Mouse (Mus musculus) lung, adult 18-20 months (tissue): ENCODE results near the gene Map4k1.
A peak's percentile ranks its signal among the peaks of the same experiment; 100 is the strongest.

Experiments used
- DNase-seq, 2 experiments: peaks; one replicate each; pipeline ENCODE4 v3.0.0; 2022; ENCODE audit warnings: mixed read lengths in 2 of 2

Map4k1 gene

DNA sequence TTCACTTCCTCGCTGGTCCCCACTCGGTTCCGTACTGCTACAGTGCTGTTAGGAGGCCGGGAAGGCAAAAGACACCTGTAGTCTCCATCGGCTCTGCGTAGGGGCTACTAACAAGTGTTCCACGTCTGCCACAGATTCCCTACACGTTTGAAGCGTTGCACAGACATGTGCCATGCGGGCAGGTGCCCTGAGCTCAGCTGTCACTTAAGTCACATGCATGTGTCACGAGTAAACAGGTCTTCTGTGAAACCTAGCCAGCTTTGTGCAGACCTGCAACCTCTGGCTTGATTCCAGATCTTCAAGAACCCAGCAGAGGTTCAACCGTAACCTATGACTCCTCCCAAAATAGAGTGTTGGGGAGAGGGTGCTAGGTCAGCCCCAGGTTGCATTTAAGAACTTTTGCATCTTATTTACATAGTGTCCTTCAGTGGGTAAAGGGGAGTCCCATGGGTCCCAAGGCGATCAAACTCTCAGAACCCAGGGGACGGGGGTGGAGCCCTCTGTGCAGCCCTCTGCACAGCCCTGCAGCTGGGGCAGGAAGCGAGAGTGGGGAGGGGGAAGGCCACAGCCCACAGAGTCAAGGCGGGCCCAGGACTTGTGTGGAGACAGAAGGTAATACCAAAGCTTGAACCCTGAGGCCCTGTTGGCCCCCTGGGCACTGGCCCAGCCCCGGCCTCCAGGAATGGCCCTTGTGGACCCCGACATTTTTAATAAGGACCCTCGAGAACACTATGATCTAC lies 594 bp downstream of the Map4k1 start:
- DNase-seq: peak; percentile 44 to 66

GRCm38 (mm10) chr7:28983141-28983564 lies 1.3 kb downstream of the Map4k1 start:
- peak in 1 of 2 experiments; percentile 22 for DNase-seq

GRCm38 (mm10) chr7:28983849-28984248 lies 2.0 kb downstream of the Map4k1 start:
- DNase-seq: no peak

GRCm38 (mm10) chr7:28984452-28984851 lies 2.6 kb downstream of the Map4k1 start:
- no peak for DNase-seq

- no peak for DNase-seq
Measured at GRCm38 (mm10) chr7:28985207-28985606, 3.4 kb downstream of the Map4k1 start.

DNA sequence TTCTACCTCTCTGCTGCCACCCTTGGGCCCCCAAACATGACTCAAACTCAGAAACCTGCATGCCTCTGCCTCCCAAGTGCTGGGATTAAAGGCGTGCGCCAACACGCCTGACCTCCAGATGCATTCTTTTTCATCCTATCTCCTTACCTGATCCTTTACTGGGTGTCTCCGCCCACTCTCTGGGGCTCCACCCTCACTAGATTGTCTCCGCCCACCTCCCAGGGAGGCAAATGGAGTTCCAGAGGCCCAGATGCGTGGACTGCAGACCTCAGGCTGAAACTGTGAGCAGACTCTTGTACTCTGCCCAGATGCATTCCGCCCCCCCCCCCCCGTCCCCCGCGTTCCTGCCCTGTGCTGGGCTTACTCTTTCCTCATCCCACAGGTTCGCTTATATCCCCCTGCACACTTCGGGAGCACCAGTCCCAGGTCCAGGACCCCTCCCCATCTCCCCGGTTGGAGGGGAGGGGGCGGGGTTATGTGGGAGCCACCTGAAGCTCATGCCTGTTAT lies 9.0 kb downstream of the Map4k1 start:
- no peak for DNase-seq

- DNase-seq: no peak
Measured at GRCm38 (mm10) chr7:28991616-28992015, 9.8 kb downstream of the Map4k1 start.

- no peak for DNase-seq
Measured at GRCm38 (mm10) chr7:28992997-28993396, 11.1 kb downstream of the Map4k1 start.

DNA sequence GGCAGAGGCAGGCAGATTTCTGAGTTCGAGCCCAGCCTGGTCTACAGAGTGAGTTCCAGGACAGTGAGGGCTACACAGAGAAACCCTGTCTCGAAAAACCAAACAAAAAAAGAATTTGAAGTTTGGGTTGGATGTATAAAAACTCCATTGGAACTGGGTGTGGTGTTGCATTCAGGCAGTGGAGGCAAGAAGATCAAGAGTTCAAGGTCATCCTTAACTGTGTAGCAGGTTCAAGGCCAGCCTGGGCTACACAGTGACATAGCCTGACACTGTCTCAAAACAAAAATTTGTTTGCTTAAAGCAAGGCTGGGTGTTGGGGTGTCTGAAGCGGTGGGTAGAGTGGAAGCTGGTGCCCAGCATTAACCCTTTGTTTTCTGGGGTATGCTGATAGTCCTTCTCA lies 11.6 kb downstream of the Map4k1 start:
- no peak for DNase-seq

DNA sequence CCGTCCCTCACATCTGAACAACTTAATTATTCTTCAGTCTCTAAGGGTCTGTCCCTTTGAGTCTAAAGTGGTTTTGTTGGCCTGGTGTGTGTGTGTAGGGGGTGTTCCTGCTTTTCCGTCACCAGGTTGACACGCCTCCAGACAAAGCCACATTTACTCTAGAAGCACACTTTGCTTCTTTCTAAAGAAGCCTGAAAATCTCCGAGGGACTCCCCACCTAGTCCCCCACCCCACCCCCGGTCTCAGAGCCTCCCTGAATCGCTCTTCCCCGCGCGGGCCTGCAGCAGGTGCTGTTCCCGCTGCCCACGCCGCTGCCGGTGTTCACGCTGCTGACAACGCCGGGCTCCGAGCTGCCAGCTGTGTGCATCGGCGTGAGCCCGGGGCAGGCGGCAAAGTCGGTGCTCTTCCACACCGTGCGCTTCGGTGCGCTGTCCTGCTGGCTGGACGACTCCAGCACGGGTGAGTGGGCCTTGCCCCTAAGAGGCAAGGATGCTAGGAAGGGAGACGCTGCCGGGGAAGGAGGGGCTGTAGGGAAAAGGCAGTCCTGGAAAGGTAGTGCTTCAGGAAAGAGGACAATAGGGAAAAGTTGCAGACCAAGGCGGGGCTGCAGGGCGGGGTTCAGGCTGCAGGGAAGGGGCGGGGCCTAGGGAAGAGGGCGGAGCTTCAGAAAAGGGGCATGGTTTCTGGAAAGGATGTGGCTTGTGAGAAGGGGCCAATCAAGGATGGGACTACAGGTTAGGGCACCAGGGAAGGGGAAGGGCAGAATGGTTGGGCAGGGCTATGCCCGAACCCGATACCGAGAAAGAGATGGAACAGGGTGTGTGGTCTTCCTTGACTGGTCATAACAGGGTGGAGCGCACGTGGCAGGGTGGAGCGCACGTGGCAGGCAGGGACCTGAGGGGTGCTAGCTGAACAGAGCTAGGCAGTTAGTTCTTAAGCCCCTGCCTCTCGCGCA lies 19.1 kb downstream of the Map4k1 start:
- DNase-seq: peak; percentile 68 to 72

DNA sequence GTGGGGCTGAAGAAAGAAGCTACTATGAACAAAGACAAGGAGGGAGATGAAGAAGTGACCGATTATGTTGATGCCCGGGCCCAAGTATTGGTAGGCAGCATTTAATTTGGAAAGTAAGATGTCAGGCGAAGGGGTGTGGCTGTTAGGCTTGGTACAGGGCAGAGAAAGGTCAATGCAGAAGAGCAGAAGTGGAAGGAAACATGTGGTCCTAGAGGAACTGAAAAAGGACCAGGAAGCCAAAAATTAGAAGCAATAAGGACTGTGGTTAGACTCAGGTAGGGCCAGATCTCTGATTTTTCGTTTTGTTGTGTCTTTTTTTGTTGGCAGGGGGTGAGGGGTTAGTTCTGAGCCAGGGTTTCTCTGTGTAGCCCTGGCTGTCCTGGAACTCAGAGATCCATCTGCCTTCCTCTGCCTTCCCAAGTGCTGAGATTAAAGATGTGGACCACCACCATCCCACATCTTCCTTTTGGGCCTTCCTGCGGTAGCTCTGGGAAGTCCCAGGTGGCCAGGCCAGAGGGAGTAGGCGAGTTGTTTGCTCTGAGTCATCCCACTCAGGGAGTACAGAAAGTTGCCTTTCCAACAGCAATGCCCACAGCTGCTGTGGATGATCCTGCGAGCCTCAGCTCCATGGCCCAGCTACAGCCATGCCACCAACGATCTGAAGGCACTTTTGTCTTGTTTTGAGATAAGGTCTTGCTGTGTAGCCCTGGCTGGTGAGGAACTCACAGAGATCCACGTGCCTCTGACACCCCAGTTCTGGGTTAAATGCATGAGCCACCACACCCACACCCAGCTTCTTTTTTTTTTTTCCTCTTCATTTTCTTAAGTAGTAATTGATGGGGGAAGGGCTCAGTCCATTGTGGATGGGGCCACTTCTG lies 25.6 kb downstream of the Map4k1 start:
- DNase-seq: no peak

- no peak for DNase-seq
Measured at GRCm38 (mm10) chr7:29008171-29008570, 26.3 kb downstream of the Map4k1 start.

DNA sequence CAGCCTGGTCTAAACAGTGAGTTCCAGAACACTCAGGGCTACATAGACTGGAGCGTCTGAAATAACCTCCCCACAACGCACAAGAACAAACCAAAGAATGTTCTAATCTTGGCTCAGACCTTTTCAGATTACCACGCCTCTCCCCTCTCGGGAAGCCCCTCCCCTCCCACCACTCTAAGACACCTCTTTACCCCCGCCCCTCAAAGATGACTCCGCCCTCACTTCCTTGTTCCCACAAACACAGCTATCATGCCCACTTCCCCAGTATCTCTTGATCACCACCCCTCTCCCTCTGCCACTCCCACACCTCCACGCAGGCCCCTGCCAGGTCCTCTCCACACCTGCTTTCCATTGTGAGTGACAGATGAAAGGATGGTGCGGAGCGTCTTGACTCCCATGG lies 26.9 kb downstream of the Map4k1 start:
- DNase-seq: peak; percentile 30 to 37

- no peak for DNase-seq
Measured at GRCm38 (mm10) chr7:29014984-29015383, 33.1 kb downstream of the Map4k1 start.

GRCm38 (mm10) chr7:29016440-29016839 lies 34.6 kb downstream of the Map4k1 start:
- DNase-seq: no peak

GRCm38 (mm10) chr7:29017222-29017621 lies 35.4 kb downstream of the Map4k1 start:
- DNase-seq: no peak

GRCm38 (mm10) chr7:29019447-29020220 lies 37.8 kb downstream of the Map4k1 start:
- DNase-seq: no peak

- no peak for DNase-seq
Measured at GRCm38 (mm10) chr7:29022479-29022878, 40.6 kb downstream of the Map4k1 start.

GRCm38 (mm10) chr7:29023514-29023913 lies 41.7 kb downstream of the Map4k1 start:
- peak in 1 of 2 experiments; percentile 18 for DNase-seq

GRCm38 (mm10) chr7:29025566-29025965 lies 43.7 kb downstream of the Map4k1 start:
- DNase-seq: no peak

- no peak for DNase-seq
Measured at GRCm38 (mm10) chr7:29026195-29026594, 44.3 kb downstream of the Map4k1 start.

GRCm38 (mm10) chr7:29026811-29027210 lies 45.0 kb downstream of the Map4k1 start:
- no peak for DNase-seq
